Mouse (Mus musculus) ES-Bruce4 (cell line): ENCODE measurements at regions not wholly inside any gene's neighbourhood (a gene's known extent, or its start where the extent isn't known, plus 50 kb on each side); places are given as distances from the start of the nearest gene placed in this dataset.

Source experiments
- H3K27ac ChIP-seq: 2 replicates; pipeline ENCODE4 v1.5.1; 2012; ENCODE audit warnings: low read length, inconsistent platforms; ENCODE audit not compliant: insufficient read depth
- H3K27me3 ChIP-seq: 2 replicates; pipeline ENCODE4 v1.6.1; 2012; ENCODE audit warnings: mild to moderate bottlenecking, low read length, inconsistent platforms; ENCODE audit not compliant: control insufficient read depth, poor library complexity, insufficient read depth, severe bottlenecking
- H3K36me3 ChIP-seq: 2 replicates; pipeline ENCODE4 v1.6.1; 2012; ENCODE audit warnings: inconsistent platforms, mild to moderate bottlenecking, low read length, moderate library complexity; ENCODE audit not compliant: control insufficient read depth, poor library complexity, insufficient read depth, severe bottlenecking
- H3K4me1 ChIP-seq: one replicate; pipeline ENCODE4 v1.8.1; 2011; ENCODE audit warnings: low read length; ENCODE audit not compliant: control insufficient read depth, insufficient read depth
- H3K4me3 ChIP-seq: 2 replicates; pipeline ENCODE4 v1.5.1; 2011; ENCODE audit warnings: low read depth, mild to moderate bottlenecking, low read length
- H3K9ac ChIP-seq: 2 replicates; pipeline ENCODE4 v1.6.1; 2012; ENCODE audit warnings: low read depth, mild to moderate bottlenecking, inconsistent platforms; ENCODE audit not compliant: poor library complexity, severe bottlenecking
- H3K9me3 ChIP-seq: replicated peaks from 2 replicates; pipeline ENCODE4 v1.6.1; 2012; ENCODE audit warnings: mild to moderate bottlenecking, low read length, inconsistent platforms; ENCODE audit not compliant: control insufficient read depth, poor library complexity, insufficient read depth, severe bottlenecking
- CTCF ChIP-seq: IDR thresholded peaks from one replicate; pipeline ENCODE4 v1.8.1; 2011; ENCODE audit warnings: low read depth, low read length
- EP300 ChIP-seq: IDR thresholded peaks from 2 replicates; pipeline ENCODE4 v1.6.1; 2011; ENCODE audit warnings: low read depth, low read length; ENCODE audit not compliant: insufficient read depth
- POLR2A ChIP-seq: IDR thresholded peaks from one replicate; pipeline ENCODE4 v1.8.1; 2011; ENCODE audit warnings: low read length; ENCODE audit not compliant: insufficient read depth

GRCm38 (mm10) chr7:135790167-135790566, 74.0 kb upstream of the Mki67 start:
- Histone ChIP-seq H3K9me3 (no peaks in the 10 kb centered on the region), H3K27ac (no peak overlapping the region), H3K4me1 (no peaks in the 10 kb centered on the region), H3K27me3 (no peaks in the 10 kb centered on the region), H3K36me3 (no peaks in the 10 kb centered on the region), H3K4me3 (no peak overlapping the region), H3K9ac (no peak overlapping the region)
- TF ChIP-seq POLR2A (no peak), EP300 (no peak), CTCF (no peak)

- no peak overlapping the region for H3K27ac ChIP-seq
- no peaks in the 10 kb centered on the region for H3K36me3 ChIP-seq
- no peak overlapping the region for H3K9ac ChIP-seq
- no peaks in the 10 kb centered on the region for H3K9me3 ChIP-seq
- H3K4me1 ChIP-seq, result no peaks in the 10 kb centered on the region
- no peak for TF ChIP-seq EP300
- peak; percentile 94 for TF ChIP-seq CTCF
- TF ChIP-seq POLR2A, result no peak
- H3K27me3 ChIP-seq, result no peaks in the 10 kb centered on the region
- no peak overlapping the region for H3K4me3 ChIP-seq
Observed at GRCm38 (mm10) chr7:135790978-135791377, 74.8 kb upstream of the Mki67 start.

GRCm38 (mm10) chr7:135791953-135792690, 76.0 kb upstream of the Mki67 start:
- H3K27ac ChIP-seq, result no peak overlapping the region
- no peaks in the 10 kb centered on the region for H3K9me3 ChIP-seq
- no peaks in the 10 kb centered on the region for H3K36me3 ChIP-seq
- no peaks in the 10 kb centered on the region for H3K4me1 ChIP-seq
- TF ChIP-seq POLR2A (no peak), EP300 (no peak), CTCF (peak; percentile 34)
- no peak overlapping the region for H3K9ac ChIP-seq
- H3K27me3 ChIP-seq, result no peaks in the 10 kb centered on the region
- H3K4me3 ChIP-seq, result no peak overlapping the region

DNA sequence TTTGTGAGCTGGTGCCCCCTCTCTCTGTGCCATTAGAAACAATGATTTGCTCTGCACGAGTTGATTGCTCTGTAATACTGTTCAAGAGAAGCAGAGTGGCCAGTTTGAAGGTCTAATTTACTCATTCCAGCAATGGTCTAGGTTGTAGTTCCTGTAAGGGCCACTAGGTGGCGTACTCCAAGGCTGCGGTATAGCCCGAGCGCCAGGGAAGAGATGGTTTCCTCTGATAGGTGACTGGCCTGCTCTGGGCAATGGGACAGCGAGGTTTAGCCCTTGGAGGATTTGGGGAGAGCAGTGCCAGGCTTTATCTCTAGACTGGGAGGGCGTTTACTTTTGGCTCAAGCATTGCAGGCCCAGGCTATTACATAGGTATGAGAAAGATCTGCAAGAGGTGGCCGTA, 76.8 kb upstream of the Mki67 start:
- H3K36me3 ChIP-seq, result no peaks in the 10 kb centered on the region
- H3K27me3 ChIP-seq, result no peaks in the 10 kb centered on the region
- no peaks in the 10 kb centered on the region for H3K9me3 ChIP-seq
- H3K27ac ChIP-seq, result no peak overlapping the region
- no peaks in the 10 kb centered on the region for H3K4me1 ChIP-seq
- H3K4me3 ChIP-seq, result no peak overlapping the region
- no peak for TF ChIP-seq POLR2A
- peak; percentile 88 for TF ChIP-seq CTCF
- H3K9ac ChIP-seq, result no peak overlapping the region

DNA sequence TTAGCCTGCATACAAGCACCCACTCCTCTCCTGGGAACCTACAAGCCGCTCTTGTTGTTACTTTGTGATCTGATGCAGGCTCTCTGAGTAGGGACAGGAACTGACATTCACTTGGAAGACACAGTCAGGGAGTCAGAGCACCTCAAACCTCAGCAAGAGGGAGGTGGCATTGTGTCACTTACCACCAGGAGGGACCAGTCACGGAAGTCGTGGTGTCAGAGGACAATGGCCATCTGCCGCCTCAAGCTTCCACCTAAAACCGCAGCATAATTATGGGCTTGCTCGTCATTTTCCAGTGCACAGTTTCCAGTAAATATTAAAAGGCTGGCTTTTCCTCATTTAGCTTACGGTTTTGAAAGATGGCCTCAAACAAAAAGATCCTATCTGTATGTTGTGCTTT, 78.1 kb upstream of the Mki67 start:
- Histone ChIP-seq H3K27me3 (no peaks in the 10 kb centered on the region), H3K4me1 (no peaks in the 10 kb centered on the region), H3K27ac (no peak overlapping the region), H3K36me3 (no peaks in the 10 kb centered on the region), H3K9me3 (no peaks in the 10 kb centered on the region), H3K9ac (no peak overlapping the region), H3K4me3 (no peak overlapping the region)
- TF ChIP-seq EP300 (no peak), CTCF (no peak), POLR2A (no peak)

- no peak for TF ChIP-seq EP300
- TF ChIP-seq CTCF, result no peak
- no peak for TF ChIP-seq POLR2A
- Histone ChIP-seq H3K4me1 (no peaks in the 10 kb centered on the region), H3K9ac (no peak overlapping the region), H3K27ac (no peak overlapping the region), H3K36me3 (no peaks in the 10 kb centered on the region), H3K4me3 (no peak overlapping the region), H3K9me3 (no peaks in the 10 kb centered on the region), H3K27me3 (no peaks in the 10 kb centered on the region)
Observed at GRCm38 (mm10) chr7:135794679-135795078, 78.5 kb upstream of the Mki67 start.
